Mouse (Mus musculus) heart, adult 2 months (tissue): ENCODE results near the gene Cript.

Experiments used
- CTCF ChIP-seq: fragments of 200-600 bp; IDR thresholded peaks from 2 replicates; pipeline ENCODE4 v1.8.1; 2022; ENCODE audit warnings: antibody characterized with exemption, mild to moderate bottlenecking, moderate library complexity
- POLR2A ChIP-seq: fragments of 200-500 bp; IDR thresholded peaks from 2 replicates; pipeline ENCODE4 v1.6.1; 2011; ENCODE audit warnings: mild to moderate bottlenecking, low read depth, low read length, control low read depth; ENCODE audit not compliant: insufficient read depth

- TF ChIP-seq CTCF (no peak), POLR2A (no peak)
Measured at GRCm38 (mm10) chr17:86981701-86982100, 43.6 kb upstream of the Cript start.
